Mouse (Mus musculus) neural tube, embryonic 12.5 days (tissue): ENCODE measurements around the gene Dhrs1. TPM values are rescaled to one million over a fixed set of nuclear protein-coding genes. Genes with fewer than 3 reads are reported as not detected.

Source experiments
- ATAC-seq: fragments of 200-750 bp; cut with Nextera tagmentation; 2 replicates; pipeline ENCODE4 v1.8.0; 2017; ENCODE audit warnings: low read depth, mild to moderate bottlenecking, moderate TSS enrichment, moderate library complexity; ENCODE audit not compliant: low FRiP score
- H3K27ac ChIP-seq: fragments of 300-500 bp; sonication (generic); 2 replicates; pipeline ENCODE4 v1.5.1; 2016
- H3K27me3 ChIP-seq: fragments of 300-500 bp; sonication (generic); replicated peaks from 2 replicates; pipeline ENCODE4 v1.6.1; 2016; ENCODE audit warnings: mild to moderate bottlenecking
- H3K36me3 ChIP-seq: fragments of 300-500 bp; sonication (generic); 2 replicates; pipeline ENCODE4 v1.6.1; 2016; ENCODE audit warnings: mild to moderate bottlenecking
- H3K4me1 ChIP-seq: fragments of 300-500 bp; sonication (generic); 2 replicates; pipeline ENCODE4 v1.6.1; 2016
- H3K4me2 ChIP-seq: fragments of 300-500 bp; sonication (generic); replicated peaks from 2 replicates; pipeline ENCODE4 v1.6.1; 2016; ENCODE audit warnings: mild to moderate bottlenecking
- H3K4me3 ChIP-seq: fragments of 300-500 bp; sonication (generic); 2 replicates; pipeline ENCODE4 v1.5.1; 2016
- H3K9ac ChIP-seq: fragments of 300-500 bp; sonication (generic); 2 replicates; pipeline ENCODE4 v1.6.1; 2016; ENCODE audit warnings: mild to moderate bottlenecking
- H3K9me3 ChIP-seq: fragments of 300-500 bp; sonication (generic); 2 replicates; pipeline ENCODE4 v1.6.1; 2016; ENCODE audit warnings: mild to moderate bottlenecking
- WGBS: fragments of 180-500 bp; shearing (Covaris S2); methylation state at CpG from one replicate; pipeline ENCODE4 v1.1.7; 2016; 5-methylcytosine and 5-hydroxymethylcytosine counted together
- polyA plus RNA-seq: library from polyadenylated mRNA; unstranded; fragments of >200 nt; fragmentation: Nextera tagmentation; extraction: Ambion mirVana; gene quantifications from 2 replicates; pipeline ENCODE4 v1.2.1, GENCODE M21; 2016

The Dhrs1 gene
- polyA plus RNA-seq, 1 experiment from 2014 or later, result 81.8 TPM

DNA sequence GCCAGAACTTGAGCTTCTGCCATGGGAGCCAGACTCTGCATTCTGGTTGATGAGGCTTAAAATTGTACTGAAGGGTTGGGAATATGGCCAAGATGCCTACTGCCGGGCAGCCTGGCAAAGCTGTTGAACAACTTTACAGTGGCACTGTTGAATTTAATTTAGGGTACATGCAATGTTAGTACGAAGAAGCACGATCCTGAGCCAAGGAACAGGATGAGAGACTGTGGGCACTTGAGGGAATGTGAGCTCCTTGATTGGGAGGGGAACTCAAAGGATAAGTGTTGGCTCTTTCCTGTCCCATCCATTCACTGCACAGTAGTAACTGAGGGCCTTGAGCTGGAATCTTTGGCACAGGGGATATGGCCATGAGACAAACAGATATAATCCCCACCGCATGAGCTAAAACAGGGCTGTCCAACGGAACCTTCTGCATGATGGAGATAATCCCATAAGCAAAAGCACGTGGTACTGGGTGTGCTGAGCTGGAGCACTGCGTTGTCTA lies 14.9 kb downstream of the Dhrs1 start:
- Histone ChIP-seq H3K9ac (no peak overlapping the region), H3K4me2 (no peak overlapping the region), H3K4me3 (no peak overlapping the region), H3K9me3 (no peaks in the 10 kb centered on the region), H3K36me3 (no peaks in the 10 kb centered on the region), H3K4me1 (no peaks in the 10 kb centered on the region), H3K27me3 (no peaks in the 10 kb centered on the region), H3K27ac (no peak overlapping the region)
- 80% methylated on average over 7 of the region's 7 CpGs for WGBS
- no peak for ATAC-seq

DNA sequence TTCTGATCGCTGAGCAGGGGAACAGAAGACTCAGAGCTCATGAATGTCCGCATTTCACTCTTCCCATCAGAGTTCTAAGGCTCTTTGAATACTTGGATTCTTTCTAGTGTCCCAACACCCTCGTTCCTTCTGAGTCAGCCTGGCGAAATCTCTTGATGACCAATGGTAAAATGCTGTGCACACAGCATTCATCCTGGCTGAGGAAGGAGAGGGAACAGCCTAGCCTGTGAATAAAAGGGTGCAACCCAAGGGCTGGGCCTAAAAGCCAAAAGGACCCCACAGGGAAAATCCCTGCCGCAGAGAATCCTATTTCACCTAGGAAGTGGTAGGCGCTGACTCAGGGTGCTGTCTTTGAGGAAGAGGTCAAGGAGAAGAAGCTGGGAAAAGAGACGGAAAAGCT lies 15.4 kb downstream of the Dhrs1 start:
- no peak for ATAC-seq
- H3K9me3 ChIP-seq, result no peaks in the 10 kb centered on the region
- H3K27me3 ChIP-seq, result no peaks in the 10 kb centered on the region
- no peak overlapping the region for H3K4me2 ChIP-seq
- 76% methylated on average over 7 of the region's 7 CpGs for WGBS
- no peak overlapping the region for H3K27ac ChIP-seq
- H3K4me3 ChIP-seq, result no peak overlapping the region
- H3K36me3 ChIP-seq, result no peaks in the 10 kb centered on the region
- no peak overlapping the region for H3K9ac ChIP-seq
- no peaks in the 10 kb centered on the region for H3K4me1 ChIP-seq

GRCm38 (mm10) chr14:55727889-55728685 lies 17.4 kb downstream of the Dhrs1 start:
- no peak overlapping the region for H3K9ac ChIP-seq
- no peak overlapping the region for H3K4me2 ChIP-seq
- no peaks in the 10 kb centered on the region for H3K27me3 ChIP-seq
- 72% methylated on average over 8 of the region's 8 CpGs for whole genome bisulfite sequencing
- H3K4me3 ChIP-seq, result no peak overlapping the region
- H3K9me3 ChIP-seq, result no peaks in the 10 kb centered on the region
- ATAC-seq, result no peak
- no peak overlapping the region for H3K27ac ChIP-seq
- H3K4me1 ChIP-seq, result no peaks in the 10 kb centered on the region
- H3K36me3 ChIP-seq, result no peaks in the 10 kb centered on the region

GRCm38 (mm10) chr14:55726261-55726660 lies 19.2 kb downstream of the Dhrs1 start:
- Histone ChIP-seq H3K27me3 (no peaks in the 10 kb centered on the region), H3K27ac (no peak overlapping the region), H3K4me1 (0 out of 2 replicates have a peak, but pooled peaks cover 4% of the 10 kb centered on the region), H3K9me3 (no peaks in the 10 kb centered on the region), H3K4me2 (no peak overlapping the region), H3K4me3 (no peak overlapping the region), H3K9ac (no peak overlapping the region), H3K36me3 (no peaks in the 10 kb centered on the region)
- no peak for ATAC-seq

GRCm38 (mm10) chr14:55724411-55724871 lies 21.0 kb downstream of the Dhrs1 start:
- WGBS, result 71% methylated on average over 8 of the region's 8 CpGs
- no peaks in the 10 kb centered on the region for H3K9me3 ChIP-seq
- peaks cover 7% of the 10 kb centered on the region for H3K36me3 ChIP-seq
- H3K9ac ChIP-seq, result no peak overlapping the region
- no peak for ATAC-seq
- H3K4me1 ChIP-seq, result 0 out of 2 replicates have a peak, but pooled peaks cover 4% of the 10 kb centered on the region
- H3K4me3 ChIP-seq, result no peak overlapping the region
- no peak overlapping the region for H3K4me2 ChIP-seq
- H3K27ac ChIP-seq, result no peak overlapping the region
- H3K27me3 ChIP-seq, result no peaks in the 10 kb centered on the region

DNA sequence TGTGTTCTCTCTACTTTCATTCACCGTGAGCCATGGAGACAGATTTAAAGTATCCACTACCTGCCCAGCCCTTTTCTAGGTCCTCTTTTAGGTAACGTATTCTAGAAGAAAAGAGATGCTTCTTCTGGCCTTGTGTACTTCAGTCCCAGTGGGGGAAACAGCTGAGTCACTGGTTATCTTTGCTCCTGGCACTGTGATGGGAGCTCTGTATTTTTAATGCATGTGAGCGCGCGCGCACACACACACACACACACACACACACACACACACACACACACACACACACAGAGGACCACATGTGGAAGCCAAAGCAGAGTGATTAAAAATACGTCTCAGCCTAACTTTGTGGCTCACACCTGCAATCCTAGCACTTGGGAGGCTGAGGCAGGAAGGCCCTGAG lies 22.1 kb downstream of the Dhrs1 start:
- H3K4me2 ChIP-seq, result no peak overlapping the region
- no peak overlapping the region for H3K27ac ChIP-seq
- no peaks in the 10 kb centered on the region for H3K9me3 ChIP-seq
- ATAC-seq, result no peak
- H3K27me3 ChIP-seq, result no peaks in the 10 kb centered on the region
- H3K36me3 ChIP-seq, result peaks cover 17% of the 10 kb centered on the region
- H3K4me3 ChIP-seq, result no peak overlapping the region
- 95% methylated on average over 7 of the region's 7 CpGs for WGBS
- H3K4me1 ChIP-seq, result 0 out of 2 replicates have a peak, but pooled peaks cover 4% of the 10 kb centered on the region
- no peak overlapping the region for H3K9ac ChIP-seq

DNA sequence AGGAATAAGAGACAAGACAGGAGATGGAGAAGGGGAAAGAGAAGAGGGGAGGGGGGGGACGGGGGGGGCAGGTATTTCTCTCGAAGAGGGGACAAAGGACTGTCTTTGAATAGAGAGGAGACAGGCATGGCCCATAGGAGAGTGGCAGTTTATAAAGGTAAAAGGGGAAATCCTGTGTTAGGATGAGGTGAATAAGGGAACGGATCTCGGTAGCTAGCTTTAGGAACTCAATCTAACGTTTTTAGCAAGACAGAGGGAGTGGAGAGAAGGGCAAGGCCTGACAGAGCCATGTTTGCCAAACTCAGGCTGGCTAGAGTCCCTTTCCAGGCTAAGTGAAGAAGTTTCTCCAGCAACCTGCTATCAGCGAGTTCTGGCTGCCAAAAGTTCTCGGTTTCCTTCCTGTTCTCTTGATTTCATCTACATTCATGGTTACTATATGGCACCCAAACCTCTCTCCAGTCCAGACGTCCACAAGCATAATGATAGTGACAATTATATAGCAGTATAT lies 23.0 kb downstream of the Dhrs1 start:
- ATAC-seq, result peak; percentile 26
- no peaks in the 10 kb centered on the region for H3K27me3 ChIP-seq
- H3K27ac ChIP-seq, result no peak overlapping the region
- 49% methylated on average over 8 of the region's 8 CpGs for WGBS
- no peaks in the 10 kb centered on the region for H3K9me3 ChIP-seq
- peak overlapping the region; percentile 80 for H3K4me3 ChIP-seq
- H3K4me2 ChIP-seq, result peak overlapping the region; percentile 73
- H3K4me1 ChIP-seq, result 0 out of 2 replicates have a peak, but pooled peaks cover 4% of the 10 kb centered on the region
- peaks cover 25% of the 10 kb centered on the region for H3K36me3 ChIP-seq
- peak overlapping the region; percentile 74 for H3K9ac ChIP-seq

DNA sequence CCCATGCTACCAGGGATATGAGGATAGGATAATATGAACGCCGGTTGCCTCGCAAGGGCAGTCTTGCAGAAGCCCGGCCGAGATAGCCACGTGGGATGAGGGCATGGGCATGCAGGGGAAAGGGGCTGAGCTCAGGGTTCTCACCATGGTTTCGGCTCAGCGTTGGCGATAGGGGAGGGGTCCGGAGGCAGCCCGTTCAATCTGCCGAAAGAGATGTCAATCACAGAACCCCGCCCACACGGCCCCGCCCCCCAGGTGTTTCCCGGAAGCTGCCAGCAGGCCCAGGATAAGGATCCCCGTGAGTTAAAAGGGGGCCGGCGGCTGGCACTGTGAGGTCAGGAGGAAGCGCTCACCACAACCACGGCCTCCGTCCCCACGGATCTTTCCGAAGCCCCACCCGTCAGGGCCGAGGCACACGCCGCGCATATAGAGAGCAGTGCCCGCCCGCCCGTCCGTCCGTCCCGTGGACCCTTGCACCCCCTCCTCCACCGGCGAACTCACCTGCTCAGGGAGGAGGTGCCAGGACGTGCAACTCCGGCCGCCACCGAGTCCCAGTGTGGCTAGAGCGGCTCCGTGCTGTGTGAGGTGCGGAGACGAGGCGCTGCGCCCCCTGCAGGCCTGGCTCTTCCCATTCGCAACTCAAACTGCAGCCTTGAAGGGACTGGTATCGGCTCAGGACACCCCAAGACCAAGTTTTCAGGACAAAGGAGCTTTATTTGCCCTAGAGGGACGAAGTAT lies 23.6 kb downstream of the Dhrs1 start, which contains the start of gene Rabggta:
Gene Rabggta, minus strand, starts transcription at position 564 of the 738 bp plus-strand sequence.
- 0 out of 2 replicates have a peak, but pooled peaks cover 4% of the 10 kb centered on the region for H3K4me1 ChIP-seq
- under 1% methylated on average over 50 of the region's 50 CpGs for WGBS
- H3K36me3 ChIP-seq, result peaks cover 26% of the 10 kb centered on the region
- peak within 1 kb of the TSS; percentile 73 for H3K4me2 ChIP-seq
- peak; percentile 94 for ATAC-seq
- H3K4me3 ChIP-seq, result peak within 1 kb of the TSS; percentile 80
- no peaks in the 10 kb centered on the region for H3K9me3 ChIP-seq
- no peaks in the 10 kb centered on the region for H3K27me3 ChIP-seq
- peak within 1 kb of the TSS; percentile 74 for H3K9ac ChIP-seq
- 0 out of 2 replicates have a peak within 1 kb of the TSS, but pooled peaks have one; percentile 53 for H3K27ac ChIP-seq

GRCm38 (mm10) chr14:55721076-55721475 lies 24.4 kb downstream of the Dhrs1 start:
- peaks cover 26% of the 10 kb centered on the region for H3K36me3 ChIP-seq
- peak overlapping the region; percentile 80; the same call in 1 of the 2 replicates for H3K4me3 ChIP-seq
- 72% methylated on average over 6 of the region's 6 CpGs for WGBS
- H3K4me2 ChIP-seq, result peak overlapping the region; percentile 73
- 0 out of 2 replicates have a peak overlapping the region, but pooled peaks have one; percentile 74 for H3K9ac ChIP-seq
- no peak overlapping the region for H3K27ac ChIP-seq
- H3K27me3 ChIP-seq, result no peaks in the 10 kb centered on the region
- ATAC-seq, result no peak
- 0 out of 2 replicates have a peak, but pooled peaks cover 4% of the 10 kb centered on the region for H3K4me1 ChIP-seq
- H3K9me3 ChIP-seq, result no peaks in the 10 kb centered on the region

- H3K9ac ChIP-seq, result no peak overlapping the region
- peaks cover 26% of the 10 kb centered on the region for H3K36me3 ChIP-seq
- H3K4me1 ChIP-seq, result 0 out of 2 replicates have a peak, but pooled peaks cover 4% of the 10 kb centered on the region
- no peak overlapping the region for H3K4me3 ChIP-seq
- peak overlapping the region; percentile 73; the same call in 1 of the 2 replicates for H3K4me2 ChIP-seq
- no peak for ATAC-seq
- H3K27me3 ChIP-seq, result no peaks in the 10 kb centered on the region
- no peaks in the 10 kb centered on the region for H3K9me3 ChIP-seq
- no peak overlapping the region for H3K27ac ChIP-seq
- 91% methylated on average over 12 of the region's 12 CpGs for WGBS
Observed at GRCm38 (mm10) chr14:55720666-55721065, 24.8 kb downstream of the Dhrs1 start.

GRCm38 (mm10) chr14:55719737-55720136 lies 25.8 kb downstream of the Dhrs1 start:
- 88% methylated on average over 6 of the region's 6 CpGs for whole genome bisulfite sequencing
- H3K36me3 ChIP-seq, result peaks cover 26% of the 10 kb centered on the region
- H3K27me3 ChIP-seq, result no peaks in the 10 kb centered on the region
- H3K9me3 ChIP-seq, result no peaks in the 10 kb centered on the region
- 0 out of 2 replicates have a peak, but pooled peaks cover 4% of the 10 kb centered on the region for H3K4me1 ChIP-seq
- H3K4me2 ChIP-seq, result no peak overlapping the region
- ATAC-seq, result no peak
- H3K9ac ChIP-seq, result no peak overlapping the region
- H3K27ac ChIP-seq, result no peak overlapping the region
- H3K4me3 ChIP-seq, result no peak overlapping the region

DNA sequence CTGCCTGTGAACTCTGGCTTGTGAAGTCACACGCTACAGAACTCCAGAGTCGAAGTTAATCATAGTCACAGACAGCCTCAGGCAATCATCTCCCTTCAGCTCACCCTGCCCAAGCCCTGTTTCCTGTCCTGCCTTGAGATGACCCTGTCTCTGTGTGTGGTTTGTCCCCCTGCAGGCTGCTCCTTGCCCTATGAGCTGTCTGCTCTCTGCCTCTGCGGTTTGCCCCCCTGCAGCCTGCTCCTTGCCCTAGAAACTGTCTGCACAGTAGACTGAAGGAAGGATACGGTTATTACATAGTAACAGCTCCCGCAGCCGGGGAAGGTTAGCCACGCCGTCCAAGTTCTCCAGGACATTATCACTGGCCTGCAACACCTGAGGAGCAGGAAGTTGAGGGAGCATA lies 28.6 kb downstream of the Dhrs1 start:
- ATAC-seq, result no peak
- WGBS, result 74% methylated on average over 8 of the region's 8 CpGs
- Histone ChIP-seq H3K9me3 (no peaks in the 10 kb centered on the region), H3K9ac (no peak overlapping the region), H3K4me3 (no peak overlapping the region), H3K27ac (no peak overlapping the region), H3K4me1 (0 out of 2 replicates have a peak, but pooled peaks cover 3% of the 10 kb centered on the region), H3K27me3 (peaks cover 22% of the 10 kb centered on the region), H3K36me3 (peaks cover 26% of the 10 kb centered on the region), H3K4me2 (no peak overlapping the region)
